Mouse (Mus musculus) MEL (cell line): Measurements from ENCODE around the gene Spz1.

Experiments used
- E2F4 ChIP-seq: IDR thresholded peaks from 2 replicates; pipeline ENCODE4 v1.6.1; 2011; ENCODE audit warnings: low read depth, low read length, improper control_type of control experiment, borderline replicate concordance
- NELFE ChIP-seq: IDR thresholded peaks from 2 replicates; pipeline ENCODE4 v1.6.1; 2011; ENCODE audit warnings: low read depth, low read length, improper control_type of control experiment
- POLR2A ChIP-seq, 2 experiments: IDR thresholded peaks; 2 replicates each; pipeline ENCODE4 v1.6.1; 2011 to 2012; ENCODE audit warnings: low read length in 2 of 2, mild to moderate bottlenecking in 2 of 2, control low read depth in 1 of 2, improper control_type of control experiment in 1 of 2, low read depth in 1 of 2, moderate library complexity in 1 of 2; ENCODE audit not compliant: control insufficient read depth in 1 of 2, insufficient read depth in 1 of 2, poor library complexity in 1 of 2
- POLR2AphosphoS5 ChIP-seq: IDR thresholded peaks from 2 replicates; pipeline ENCODE4 v1.6.1; 2012; ENCODE audit warnings: low read depth, borderline replicate concordance, mild to moderate bottlenecking, inconsistent platforms, low read length, moderate library complexity, mixed read lengths
- SIN3A ChIP-seq: IDR thresholded peaks from 2 replicates; pipeline ENCODE4 v1.6.1; 2012; ENCODE audit warnings: low read length, improper control_type of control experiment, inconsistent platforms
- SMC3 ChIP-seq: IDR thresholded peaks from 2 replicates; pipeline ENCODE4 v1.6.1; 2011; ENCODE audit warnings: low read depth, low read length, improper control_type of control experiment
- USF2 ChIP-seq, 2 experiments: IDR thresholded peaks; 2 replicates each; pipeline ENCODE4 v1.6.1; 2011 to 2012; ENCODE audit warnings: improper control_type of control experiment in 2 of 2, low read length in 2 of 2, borderline replicate concordance in 1 of 2, inconsistent platforms in 1 of 2, low read depth in 1 of 2, mild to moderate bottlenecking in 1 of 2; ENCODE audit not compliant: insufficient read depth in 1 of 2

DNA sequence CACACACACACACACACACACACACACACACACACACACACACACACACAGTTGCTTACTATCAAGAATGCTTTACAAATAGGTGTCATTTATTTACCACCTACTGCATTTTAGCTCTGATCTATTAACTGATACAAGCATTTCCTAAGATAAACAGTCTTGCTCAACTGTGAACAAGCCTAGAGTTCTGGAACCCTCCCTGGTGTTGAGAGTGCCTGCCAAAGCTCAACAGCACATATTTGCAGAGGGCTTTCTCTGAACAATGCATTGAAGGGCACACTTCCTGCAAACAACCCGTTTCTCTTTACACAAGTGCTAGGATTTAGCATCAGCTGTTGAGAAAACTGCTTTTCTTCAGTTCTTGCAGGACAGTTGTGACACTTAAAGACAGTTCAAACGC is 42.2 kb downstream of the Spz1 start:
- TF ChIP-seq SMC3, result no peak
- TF ChIP-seq POLR2A (IDR thresholded peaks at IDR 0.05; ENCODE audit: control insufficient read depth in 1 of 2, insufficient read depth in 1 of 2, low read depth in 1 of 2, low read length in 2 of 2, poor library complexity in 1 of 2), result no peak
- TF ChIP-seq SIN3A, result no peak
- TF ChIP-seq E2F4, result no peak
- no peak for TF ChIP-seq POLR2AphosphoS5
- no peak for TF ChIP-seq USF2 (IDR thresholded peaks at IDR 0.05; ENCODE audit: borderline replicate concordance in 1 of 2, insufficient read depth in 1 of 2, low read depth in 1 of 2, low read length in 2 of 2)
- TF ChIP-seq NELFE, result no peak
